Mouse (Mus musculus) heart, postnatal 0 days (tissue): ENCODE results near the gene Kif13a.

Source experiments
- CTCF ChIP-seq: IDR thresholded peaks from 2 replicates; pipeline ENCODE4 v1.5.1; 2016; ENCODE audit warnings: antibody characterized with exemption, control low read depth, low read depth
- EP300 ChIP-seq: IDR thresholded peaks from 2 replicates; pipeline ENCODE4 v1.6.1; 2016; ENCODE audit warnings: antibody characterized with exemption, low read depth

DNA sequence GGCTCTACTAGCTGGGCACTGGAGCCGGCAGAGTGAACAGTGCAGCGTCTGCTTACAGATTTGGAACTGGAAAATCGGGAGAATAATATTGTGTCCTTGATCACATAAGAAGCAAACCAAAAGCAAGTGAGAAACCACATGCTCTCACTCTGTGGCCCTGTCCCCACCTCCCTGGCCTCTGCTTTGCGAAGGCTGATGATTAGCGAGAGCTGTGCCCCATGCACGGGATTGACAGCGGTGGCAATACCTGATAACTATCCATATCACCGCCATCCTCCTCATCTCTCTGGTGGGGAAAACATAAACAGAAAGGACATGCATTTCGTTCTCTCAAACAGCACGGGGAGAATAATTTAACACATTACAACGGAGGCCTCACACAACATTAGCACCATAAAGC is 149.3 kb downstream of the Kif13a start:
- TF ChIP-seq EP300 (no peak), CTCF (no peak)
